Mouse (Mus musculus) lung, postnatal 0 days (tissue): ENCODE measurements at regions not wholly inside any gene's neighbourhood (a gene's known extent, or its start where the extent isn't known, plus 50 kb on each side); places are given as distances from the start of the nearest gene placed in this dataset.

ENCODE experiments used
- CTCF ChIP-seq: IDR thresholded peaks from 2 replicates; pipeline ENCODE4 v1.5.1; 2016; ENCODE audit warnings: antibody characterized with exemption, mild to moderate bottlenecking
- EP300 ChIP-seq: IDR thresholded peaks from 2 replicates; pipeline ENCODE4 v1.6.1; 2016; ENCODE audit warnings: antibody characterized with exemption, mild to moderate bottlenecking, control low read depth

DNA sequence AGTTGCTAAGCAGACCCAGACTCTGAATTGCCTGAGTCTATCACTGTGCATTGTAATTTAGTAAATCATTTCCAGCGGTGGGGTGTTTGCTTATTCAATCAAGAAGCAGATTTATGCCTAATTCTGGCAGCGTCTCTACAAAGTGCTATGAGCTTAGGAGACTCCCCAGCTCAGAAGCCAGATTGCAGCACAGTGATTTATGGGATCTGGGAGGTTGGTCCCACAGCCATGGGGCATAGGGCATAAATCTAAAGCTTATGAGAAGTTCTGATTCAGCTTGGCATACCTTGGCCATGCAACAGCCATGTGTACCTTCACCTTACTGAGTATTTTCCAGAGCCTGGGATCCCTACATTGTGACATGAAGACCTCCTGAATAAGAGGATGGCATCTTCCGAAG, 518.0 kb downstream of the Hs3st4 start:
- no peak for TF ChIP-seq CTCF
- no peak for TF ChIP-seq EP300
